Mouse (Mus musculus): ENCODE measurements around the gene Cast. TPM values are rescaled to one million over a fixed set of nuclear protein-coding genes. Genes with fewer than 3 reads are reported as not detected.
A peak's percentile ranks its signal among the peaks of the same experiment; 100 is the strongest.

Cast gene
- 36.0 and 54.4 TPM in 2 replicates for polyA plus RNA-seq (2016; fragmentation: Nextera tagmentation; extraction: Ambion mirVana)

DNA sequence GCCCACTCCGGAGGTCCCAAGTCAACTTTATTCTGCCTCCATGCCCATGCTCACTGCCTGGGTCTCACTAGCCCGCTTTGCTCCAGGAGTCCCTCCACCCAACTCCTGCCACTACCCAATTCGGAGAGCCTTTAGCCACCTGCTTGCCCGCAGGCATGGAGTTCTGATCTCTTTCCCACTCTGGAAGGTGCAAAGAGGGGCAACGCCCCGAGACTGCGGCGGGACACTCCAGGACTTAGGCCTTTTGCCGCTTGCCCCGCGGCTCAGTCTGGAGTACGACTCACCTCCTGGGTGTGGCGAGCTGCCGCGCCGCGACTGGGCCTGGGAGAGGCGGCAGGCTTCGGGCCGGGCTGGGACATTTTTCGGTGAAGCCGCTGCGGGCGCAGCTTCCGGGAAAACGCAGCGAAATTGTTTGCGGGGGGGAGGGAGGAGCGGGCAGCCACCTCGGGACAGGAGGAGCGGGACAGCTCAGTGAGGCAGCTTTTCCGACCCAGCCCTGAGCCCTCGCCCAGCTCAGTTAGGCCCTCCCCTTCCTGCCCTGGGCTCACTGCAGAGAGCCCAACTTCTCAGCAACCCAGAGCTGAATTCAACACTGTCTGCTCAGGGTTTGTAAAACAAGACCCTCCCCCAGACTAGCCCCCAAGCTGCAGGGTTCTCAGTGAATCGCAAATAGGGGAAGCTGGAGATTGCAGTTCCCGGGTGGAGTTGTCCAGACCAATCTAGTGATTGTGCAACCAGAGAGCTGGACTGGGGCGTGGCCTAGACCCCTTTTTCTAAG, at the start of gene Cast:
Cast (minus strand) TSS at position 659 of the 778 bp plus-strand sequence.
- H3K9me3 ChIP-seq = no peaks in the 10 kb centered on the region
- peak within 1 kb of the TSS; percentile 84 for H3K4me3 ChIP-seq
- WGBS = 2% methylated on average over 36 of the region's 36 CpGs
- peak; percentile 77 for DNase-seq (ENCODE audit: low spot score)
- H3K36me3 ChIP-seq = no peaks in the 10 kb centered on the region
- H3K4me1 ChIP-seq = 0 out of 2 replicates have a peak, but pooled peaks cover 2% of the 10 kb centered on the region
- H3K27ac ChIP-seq = peak within 1 kb of the TSS; percentile 93
- no peaks in the 10 kb centered on the region for H3K27me3 ChIP-seq (ENCODE audit: insufficient read depth, poor library complexity, severe bottlenecking)

DNA sequence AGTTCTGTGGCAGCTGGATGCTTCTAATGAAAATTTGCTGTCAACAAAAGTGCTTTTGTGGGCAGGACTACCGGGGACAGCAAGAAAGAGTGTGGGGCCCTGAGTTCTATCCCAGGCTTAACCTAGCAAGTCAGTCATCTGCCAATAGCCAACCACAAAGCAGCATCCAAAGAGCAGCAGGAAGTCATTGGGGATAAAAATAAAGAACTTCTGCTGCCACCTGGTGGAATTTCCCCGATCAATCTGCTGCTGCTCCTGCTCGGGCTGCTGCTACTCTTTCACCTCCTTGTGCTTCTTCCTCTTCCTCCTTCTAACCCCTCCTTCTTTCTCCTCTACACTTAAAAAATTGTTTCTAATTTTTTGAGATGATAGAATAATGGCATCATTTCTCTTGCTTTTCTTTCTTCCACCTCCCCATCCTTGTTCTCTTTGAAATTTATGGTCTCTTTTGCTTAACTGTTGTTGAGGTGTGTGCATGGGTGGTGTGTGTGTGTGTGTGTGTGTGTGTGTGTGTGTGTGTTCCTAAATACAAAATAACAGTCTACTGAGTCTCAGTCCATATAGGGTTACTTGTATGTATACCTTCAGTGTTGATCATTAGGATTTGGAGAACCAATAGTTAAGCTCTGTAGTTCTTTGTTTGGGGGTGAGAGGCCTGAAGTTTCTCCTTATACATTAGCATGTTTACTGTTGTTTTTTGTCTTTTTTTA, 45.9 kb upstream of the Cast start:
- H3K4me3 ChIP-seq = no peak overlapping the region
- H3K9me3 ChIP-seq = no peaks in the 10 kb centered on the region
- H3K27ac ChIP-seq = no peak overlapping the region
- peak; percentile 85 for DNase-seq (ENCODE audit: low spot score)
- H3K36me3 ChIP-seq = no peaks in the 10 kb centered on the region
- H3K4me1 ChIP-seq = no peaks in the 10 kb centered on the region
- 3% methylated on average over 3 of the region's 3 CpGs for WGBS
- H3K27me3 ChIP-seq (ENCODE audit: insufficient read depth, poor library complexity, severe bottlenecking) = no peaks in the 10 kb centered on the region

DNA sequence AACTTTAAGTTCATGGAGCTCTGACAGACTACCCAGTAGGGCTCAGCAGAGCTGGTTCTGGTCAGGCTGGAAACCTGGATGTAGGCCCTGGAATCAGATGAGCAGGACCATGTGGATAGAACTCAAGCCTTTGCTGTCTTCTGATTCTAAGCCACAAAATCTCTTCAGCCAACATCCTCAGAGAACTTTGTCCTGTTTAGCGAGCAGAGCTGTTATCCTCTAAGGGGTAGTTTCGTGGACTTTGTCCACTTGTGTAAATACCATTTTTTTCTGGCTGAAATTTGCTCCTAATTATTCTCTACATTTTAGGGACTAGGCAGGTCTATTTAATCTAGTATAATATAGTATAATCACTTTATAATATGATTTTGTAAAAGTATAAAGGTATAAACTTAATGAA, 42.2 kb upstream of the Cast start:
- Histone ChIP-seq H3K4me3 (no peak overlapping the region), H3K9me3 (no peaks in the 10 kb centered on the region), H3K27ac (no peak overlapping the region), H3K27me3 (ENCODE audit: insufficient read depth, poor library complexity, severe bottlenecking) (no peaks in the 10 kb centered on the region), H3K4me1 (no peaks in the 10 kb centered on the region), H3K36me3 (no peaks in the 10 kb centered on the region)
- no peak for DNase-seq (ENCODE audit: low spot score)
- 86% methylated on average over 2 of the region's 2 CpGs for WGBS

DNA sequence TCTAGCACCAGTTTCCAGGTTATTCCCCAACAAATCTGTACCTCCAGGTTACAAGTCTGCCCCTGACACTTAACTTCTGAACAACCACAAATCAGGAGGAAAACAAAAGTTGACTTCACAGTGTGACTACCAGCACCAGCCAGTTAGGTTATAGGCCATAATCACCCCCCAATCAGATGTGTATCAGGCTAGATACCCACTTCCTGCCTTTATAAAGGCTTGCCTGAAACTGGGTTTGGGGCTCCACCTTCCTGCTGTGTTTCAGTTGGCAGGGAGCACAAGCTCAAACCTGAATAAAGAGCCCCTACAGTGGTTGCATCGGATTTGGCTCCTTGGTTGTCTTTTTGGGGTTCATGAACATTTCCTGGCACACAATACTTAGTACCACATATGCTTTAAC, 37.3 kb upstream of the Cast start:
- DNase-seq (ENCODE audit: low spot score) = no peak
- Histone ChIP-seq H3K36me3 (no peaks in the 10 kb centered on the region), H3K27me3 (ENCODE audit: insufficient read depth, poor library complexity, severe bottlenecking) (no peaks in the 10 kb centered on the region), H3K4me1 (no peaks in the 10 kb centered on the region), H3K9me3 (no peaks in the 10 kb centered on the region), H3K27ac (no peak overlapping the region), H3K4me3 (no peak overlapping the region)
- WGBS = 76% methylated on average over 1 of the region's 1 CpGs

DNA sequence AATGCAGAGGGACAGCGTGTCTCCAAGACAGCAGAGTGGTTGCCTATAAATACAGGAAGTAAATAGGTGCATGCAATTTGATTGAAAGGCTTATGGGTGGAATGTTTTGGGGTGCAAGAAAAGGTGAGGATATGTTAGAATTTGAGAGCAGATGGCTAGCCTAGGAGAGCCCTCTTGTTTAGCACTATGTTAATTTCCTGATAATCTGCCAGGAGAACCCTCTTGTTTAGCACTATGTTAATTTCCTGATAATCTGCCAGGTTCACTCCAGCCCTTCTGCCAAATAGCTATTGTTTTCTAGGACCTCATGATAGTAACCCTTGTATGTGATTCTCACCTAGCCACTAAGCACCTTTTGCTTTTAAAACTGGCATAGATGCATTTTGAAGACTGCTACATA, 25.9 kb upstream of the Cast start:
- no peaks in the 10 kb centered on the region for H3K27me3 ChIP-seq (ENCODE audit: insufficient read depth, poor library complexity, severe bottlenecking)
- H3K4me1 ChIP-seq = no peaks in the 10 kb centered on the region
- H3K36me3 ChIP-seq = no peaks in the 10 kb centered on the region
- H3K27ac ChIP-seq = no peak overlapping the region
- DNase-seq (ENCODE audit: low spot score) = no peak
- H3K9me3 ChIP-seq = no peaks in the 10 kb centered on the region
- H3K4me3 ChIP-seq = no peak overlapping the region
- WGBS = 73% methylated on average over 1 of the region's 1 CpGs

- Histone ChIP-seq H3K36me3 (no peaks in the 10 kb centered on the region), H3K9me3 (no peaks in the 10 kb centered on the region), H3K4me1 (no peaks in the 10 kb centered on the region), H3K27ac (no peak overlapping the region), H3K4me3 (no peak overlapping the region), H3K27me3 (ENCODE audit: insufficient read depth, poor library complexity, severe bottlenecking) (no peaks in the 10 kb centered on the region)
- WGBS = 75% methylated on average over 3 of the region's 3 CpGs
- DNase-seq (ENCODE audit: low spot score) = no peak
Observed at GRCm38 (mm10) chr13:74822095-74822494, 13.5 kb upstream of the Cast start.

- Histone ChIP-seq H3K27ac (no peak overlapping the region), H3K4me3 (no peak overlapping the region), H3K27me3 (ENCODE audit: insufficient read depth, poor library complexity, severe bottlenecking) (no peaks in the 10 kb centered on the region), H3K4me1 (no peaks in the 10 kb centered on the region), H3K36me3 (no peaks in the 10 kb centered on the region), H3K9me3 (no peaks in the 10 kb centered on the region)
- WGBS = 87% methylated on average over 1 of the region's 1 CpGs
- DNase-seq (ENCODE audit: low spot score) = no peak
Observed at GRCm38 (mm10) chr13:74815753-74816152, 7.1 kb upstream of the Cast start.

DNA sequence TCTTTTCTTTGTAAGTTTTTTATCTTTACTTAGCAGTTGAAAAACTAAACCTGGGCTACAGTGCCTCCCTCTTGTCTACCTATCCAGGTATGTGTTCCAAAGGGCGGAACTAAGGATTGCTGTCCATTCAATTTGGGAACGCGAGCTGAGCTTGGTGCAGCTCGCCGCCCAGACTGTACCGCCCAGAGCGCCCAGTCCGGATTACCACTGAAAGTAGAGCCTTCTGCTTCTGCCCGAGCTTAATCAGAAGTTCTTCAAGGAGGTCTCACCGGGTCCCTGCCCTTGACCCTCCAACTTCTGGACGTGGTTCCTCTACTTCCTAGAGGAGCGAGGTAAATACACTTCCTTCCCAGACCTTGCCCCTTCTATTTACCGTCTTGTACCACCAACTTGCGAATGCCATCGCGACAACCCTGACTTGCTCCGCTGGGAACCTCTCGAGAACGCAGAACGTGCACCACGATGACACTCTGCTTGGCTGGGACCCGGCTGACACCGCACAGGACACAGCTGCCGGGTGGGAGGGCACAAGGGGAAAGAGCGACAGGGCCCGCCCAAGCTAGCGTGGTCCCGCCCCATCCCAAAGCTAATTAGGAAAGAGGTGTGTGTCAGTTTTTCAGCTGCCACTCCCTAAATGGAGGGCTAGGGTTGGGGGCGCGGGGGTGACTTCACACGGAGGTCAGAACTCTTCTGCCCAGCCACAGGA, 1.0 kb downstream of the Cast start:
- Histone ChIP-seq H3K4me1 (0 out of 2 replicates have a peak, but pooled peaks cover 2% of the 10 kb centered on the region), H3K36me3 (no peaks in the 10 kb centered on the region), H3K27me3 (ENCODE audit: insufficient read depth, poor library complexity, severe bottlenecking) (no peaks in the 10 kb centered on the region), H3K9me3 (no peaks in the 10 kb centered on the region), H3K27ac (peak overlapping the region; percentile 93), H3K4me3 (peak overlapping the region; percentile 84)
- WGBS = 2% methylated on average over 31 of the region's 31 CpGs
- DNase-seq (ENCODE audit: low spot score) = peak; percentile 93

- 0 out of 2 replicates have a peak, but pooled peaks cover 2% of the 10 kb centered on the region for H3K4me1 ChIP-seq
- DNase-seq (ENCODE audit: low spot score) = no peak
- 52% methylated on average over 5 of the region's 5 CpGs for WGBS
- H3K27me3 ChIP-seq (ENCODE audit: insufficient read depth, poor library complexity, severe bottlenecking) = no peaks in the 10 kb centered on the region
- peak overlapping the region; percentile 84 for H3K4me3 ChIP-seq
- no peaks in the 10 kb centered on the region for H3K9me3 ChIP-seq
- H3K27ac ChIP-seq = no peak overlapping the region
- H3K36me3 ChIP-seq = no peaks in the 10 kb centered on the region
Observed at GRCm38 (mm10) chr13:74806934-74807333, 1.7 kb downstream of the Cast start.

DNA sequence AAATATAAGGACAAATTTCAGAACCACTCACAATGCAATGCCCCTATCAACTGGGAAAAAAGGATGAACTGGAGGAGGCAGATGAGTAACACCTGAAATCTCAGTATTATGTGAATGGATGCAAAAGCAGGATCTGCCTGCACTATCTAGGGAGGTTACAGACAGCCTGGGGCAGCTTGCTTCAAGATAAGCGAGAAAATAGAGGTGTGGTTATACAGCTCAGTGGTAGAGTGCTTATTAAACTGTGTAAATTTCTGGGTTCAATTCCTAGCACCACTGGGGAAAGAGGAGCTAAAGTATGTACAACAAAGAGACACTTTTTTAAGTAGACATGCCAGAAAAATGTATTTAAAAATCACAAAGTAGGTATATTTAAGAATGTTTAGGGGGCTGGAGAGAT, 14.2 kb downstream of the Cast start:
- Histone ChIP-seq H3K9me3 (no peaks in the 10 kb centered on the region), H3K27ac (no peak overlapping the region), H3K27me3 (ENCODE audit: insufficient read depth, poor library complexity, severe bottlenecking) (no peaks in the 10 kb centered on the region), H3K36me3 (peaks cover 2% of the 10 kb centered on the region; the same call in 1 of the 2 replicates), H3K4me3 (no peak overlapping the region), H3K4me1 (no peaks in the 10 kb centered on the region)
- DNase-seq (ENCODE audit: low spot score) = no peak
- 56% methylated on average over 1 of the region's 1 CpGs for WGBS

DNA sequence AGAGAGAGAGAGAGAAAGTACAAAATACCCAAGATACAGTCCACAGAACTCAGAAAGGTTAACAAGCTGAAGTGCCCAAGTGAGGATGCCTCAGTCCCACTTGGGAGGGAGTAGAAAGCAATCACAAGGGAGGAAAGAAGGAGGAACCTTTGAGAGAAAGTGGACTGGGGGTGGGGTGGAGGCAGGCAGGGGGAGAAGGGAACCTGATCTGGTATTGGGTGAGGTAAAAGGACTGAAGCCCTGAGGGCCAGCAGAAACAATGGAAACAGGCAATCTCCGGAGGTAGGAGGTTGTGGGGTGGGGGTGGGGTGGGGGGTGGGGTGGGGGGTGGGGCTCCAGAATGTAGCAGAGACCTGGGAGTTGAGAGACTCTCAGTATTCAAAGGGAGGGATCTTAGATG, 20.9 kb downstream of the Cast start:
- no peaks in the 10 kb centered on the region for H3K9me3 ChIP-seq
- H3K27me3 ChIP-seq (ENCODE audit: insufficient read depth, poor library complexity, severe bottlenecking) = no peaks in the 10 kb centered on the region
- H3K4me1 ChIP-seq = no peaks in the 10 kb centered on the region
- no peaks in the 10 kb centered on the region for H3K36me3 ChIP-seq
- DNase-seq (ENCODE audit: low spot score) = no peak
- H3K27ac ChIP-seq = no peak overlapping the region
- H3K4me3 ChIP-seq = no peak overlapping the region
- WGBS = 0% methylated on average over 1 of the region's 1 CpGs

DNA sequence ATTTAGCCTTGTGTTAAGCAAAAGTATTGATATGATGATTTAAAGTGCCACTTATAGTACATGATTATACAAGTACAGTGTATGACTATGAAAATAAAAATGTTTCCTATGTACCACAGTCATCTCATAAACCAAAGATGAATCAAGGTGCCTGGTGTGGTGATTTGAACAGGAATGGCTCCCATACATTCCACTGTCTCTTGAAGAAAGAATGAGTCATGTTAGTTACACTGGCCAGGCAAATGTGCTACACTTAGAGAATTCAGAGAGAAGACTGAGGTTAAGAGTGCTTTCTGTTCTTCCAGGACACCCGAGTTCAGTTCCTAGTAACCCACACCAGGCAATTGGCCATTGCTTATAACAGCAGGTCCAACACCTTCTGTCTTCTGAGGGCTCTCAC, 36.5 kb downstream of the Cast start:
- no peaks in the 10 kb centered on the region for H3K27me3 ChIP-seq (ENCODE audit: insufficient read depth, poor library complexity, severe bottlenecking)
- H3K9me3 ChIP-seq = no peaks in the 10 kb centered on the region
- 0 out of 2 replicates have a peak, but pooled peaks cover 2% of the 10 kb centered on the region for H3K36me3 ChIP-seq
- 58% methylated on average over 1 of the region's 1 CpGs for WGBS
- H3K4me1 ChIP-seq = no peaks in the 10 kb centered on the region
- no peak for DNase-seq (ENCODE audit: low spot score)
- no peak overlapping the region for H3K27ac ChIP-seq
- no peak overlapping the region for H3K4me3 ChIP-seq

GRCm38 (mm10) chr13:74770480-74770879, 38.1 kb downstream of the Cast start:
- Histone ChIP-seq H3K9me3 (no peaks in the 10 kb centered on the region), H3K27ac (peak overlapping the region; percentile 89), H3K36me3 (0 out of 2 replicates have a peak, but pooled peaks cover 2% of the 10 kb centered on the region), H3K4me3 (peak overlapping the region; percentile 64), H3K4me1 (no peaks in the 10 kb centered on the region), H3K27me3 (ENCODE audit: insufficient read depth, poor library complexity, severe bottlenecking) (no peaks in the 10 kb centered on the region)
- peak; percentile 97 for DNase-seq (ENCODE audit: low spot score)
- under 1% methylated on average over 21 of the region's 21 CpGs for WGBS
